Mouse (Mus musculus): ENCODE results near the gene Wt1. TPM values are rescaled to one million over a fixed set of nuclear protein-coding genes. Genes with fewer than 3 reads are reported as not detected.

The Wt1 gene
- not detected for polyA plus RNA-seq (2017; shearing (Covaris generic))

DNA sequence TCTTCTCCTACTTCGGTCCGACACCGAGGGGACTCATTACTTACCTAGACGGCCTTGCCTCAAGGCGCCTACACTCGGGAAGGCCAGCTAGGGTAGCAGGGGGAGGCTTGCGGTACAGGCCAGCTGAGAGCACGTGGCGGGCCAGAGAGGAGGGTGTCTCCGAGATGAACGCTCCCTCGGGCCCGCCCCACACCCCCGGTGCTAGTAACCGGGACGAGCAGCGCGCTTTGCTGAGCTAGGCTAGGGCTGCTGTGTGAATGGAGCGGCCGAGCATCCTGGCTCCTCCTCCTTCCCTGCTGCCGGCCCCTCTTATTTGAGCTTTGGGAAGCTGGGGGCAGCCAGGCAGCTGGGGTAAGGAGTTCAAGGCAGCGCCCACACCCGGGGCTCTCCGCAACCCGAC is at the start of gene Wt1:
Wt1 (plus strand) TSS at position 251 of the 400 bp plus-strand sequence.

DNA sequence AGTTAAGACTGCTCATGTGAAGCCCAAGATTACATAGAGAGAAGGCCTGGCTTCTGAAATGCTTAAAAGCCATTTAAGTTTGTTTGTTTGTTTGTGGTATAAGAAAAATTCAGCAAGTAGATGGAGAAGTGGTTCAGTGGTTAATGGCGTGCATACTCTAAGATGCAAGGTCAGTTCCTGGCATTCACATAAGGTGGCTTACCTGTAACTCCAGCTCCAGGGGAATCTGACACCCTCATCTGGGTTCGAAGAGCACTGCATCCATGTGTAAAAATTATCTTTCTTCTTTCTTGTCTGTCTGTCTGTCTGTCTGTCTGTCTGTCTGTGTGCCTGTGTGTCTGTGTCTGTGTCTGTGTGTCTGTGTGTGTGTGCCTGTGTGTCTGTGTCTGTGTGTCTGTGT is 34.6 kb upstream of the Wt1 start, which contains the start of gene Gm11060:
Gm11060 (plus strand) TSS at position 301 of the 400 bp plus-strand sequence.

Other genes with a start within 250 kb of the Wt1 start
- 292 TPM for gene Eif3m, start 109.4 kb upstream of the Wt1 start, polyA plus RNA-seq (2017; shearing (Covaris generic))
- not detected for gene Gm11060, start 34.5 kb upstream of the Wt1 start, polyA plus RNA-seq (2017; shearing (Covaris generic))
- gene Them7, start 97.8 kb downstream of the Wt1 start, polyA plus RNA-seq (2017; shearing (Covaris generic)), result not detected